Mouse (Mus musculus): Measurements from ENCODE around the gene Cdkn2d. TPM values are rescaled to one million over a fixed set of nuclear protein-coding genes. Genes with fewer than 3 reads are reported as not detected.

The Cdkn2d gene
- polyA plus RNA-seq, 1 experiment = 53.2 TPM

DNA sequence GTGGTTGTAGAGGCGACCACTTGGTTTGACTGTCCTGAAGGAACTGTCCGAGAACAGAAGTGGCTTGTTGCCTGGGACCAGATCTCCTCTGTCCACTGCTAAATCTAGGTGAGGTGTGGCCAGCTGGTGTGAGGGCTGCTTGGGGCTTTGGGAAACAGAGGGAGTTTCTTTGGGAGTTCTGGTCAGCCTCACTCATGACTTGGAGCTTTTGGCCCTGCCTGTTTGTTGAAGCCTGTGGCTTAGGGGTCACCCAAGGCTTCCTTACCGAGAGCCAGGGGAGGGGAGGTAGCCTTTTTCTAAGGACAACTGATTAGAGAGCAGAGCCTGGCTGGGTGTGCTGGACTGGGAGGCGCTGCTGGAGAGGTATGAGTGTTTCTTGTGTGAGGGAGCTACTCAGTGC lies 44.2 kb upstream of the Cdkn2d start:
- H3K4me2 ChIP-seq (ENCODE audit: low read depth) = peak overlapping the region; percentile 27
- H3K27me3 ChIP-seq (ENCODE audit: control insufficient read depth, insufficient read depth, insufficient read length) = no peaks in the 10 kb centered on the region
- TF ChIP-seq USF1 (IDR thresholded peaks at IDR 0.05; ENCODE audit: low read depth) (no peak), POLR2A (IDR thresholded peaks at IDR 0.05; ENCODE audit: insufficient read length, low read depth) (peak; percentile 16), TCF3 (IDR thresholded peaks at IDR 0.05; ENCODE audit: insufficient read length, low read depth) (no peak), MYOD1 (IDR thresholded peaks at IDR 0.05; ENCODE audit: control insufficient read depth in 1 of 3, insufficient read length in 2 of 3, low read depth in 2 of 3) (peak in 2 of 3 experiments; percentile 16 to 57), SRF (IDR thresholded peaks at IDR 0.05; ENCODE audit: control insufficient read depth, insufficient read length, low read depth) (no peak), MYOG (IDR thresholded peaks at IDR 0.05; ENCODE audit: control insufficient read depth in 1 of 3, insufficient read depth in 1 of 3, insufficient read length in 2 of 3, low read depth in 2 of 3) (peak in 2 of 3 experiments; percentile 55)
- no peak overlapping the region for H3ac ChIP-seq (ENCODE audit: control insufficient read depth, insufficient read length)
- H3K4me3 ChIP-seq = no peak overlapping the region
- H3K79me2 ChIP-seq (ENCODE audit: control insufficient read depth, insufficient read depth) = peaks cover 43% of the 10 kb centered on the region
- H3K36me3 ChIP-seq (ENCODE audit: control insufficient read depth, insufficient read depth) = peaks cover 9% of the 10 kb centered on the region

DNA sequence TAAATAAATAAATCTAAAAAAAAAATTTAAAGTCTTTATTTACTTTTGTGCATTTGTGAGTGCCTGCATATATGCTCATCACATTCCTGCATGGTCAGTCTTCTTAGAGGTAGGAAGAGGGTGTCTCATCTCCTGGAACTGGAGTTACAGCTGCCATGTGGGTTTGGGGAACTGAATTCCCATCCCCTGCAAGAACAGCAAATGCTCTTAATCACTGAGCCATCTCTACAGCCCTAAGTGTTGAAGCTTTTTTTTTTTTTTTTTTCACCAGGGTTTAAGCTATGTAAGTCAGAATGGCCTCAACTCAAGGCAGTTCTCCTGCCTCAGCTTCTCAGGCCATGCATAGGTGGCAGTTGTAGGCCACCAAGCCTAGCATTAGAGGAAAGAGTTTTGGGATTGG lies 43.5 kb upstream of the Cdkn2d start:
- Histone ChIP-seq H3K4me3 (no peak overlapping the region), H3ac (ENCODE audit: control insufficient read depth, insufficient read length) (no peak overlapping the region), H3K79me2 (ENCODE audit: control insufficient read depth, insufficient read depth) (peaks cover 43% of the 10 kb centered on the region), H3K36me3 (ENCODE audit: control insufficient read depth, insufficient read depth) (peaks cover 2% of the 10 kb centered on the region), H3K4me2 (ENCODE audit: low read depth) (peak overlapping the region; percentile 27), H3K27me3 (ENCODE audit: control insufficient read depth, insufficient read depth, insufficient read length) (no peaks in the 10 kb centered on the region)
- peak in 2 of 3 experiments; percentile 5 to 52 for TF ChIP-seq MYOD1 (IDR thresholded peaks at IDR 0.05; ENCODE audit: control insufficient read depth in 1 of 3, insufficient read length in 2 of 3, low read depth in 2 of 3)
- no peak for TF ChIP-seq USF1 (IDR thresholded peaks at IDR 0.05; ENCODE audit: low read depth)
- TF ChIP-seq MYOG (IDR thresholded peaks at IDR 0.05; ENCODE audit: control insufficient read depth in 1 of 3, insufficient read depth in 1 of 3, insufficient read length in 2 of 3, low read depth in 2 of 3) = peak in 2 of 3 experiments; percentile 2 to 32

DNA sequence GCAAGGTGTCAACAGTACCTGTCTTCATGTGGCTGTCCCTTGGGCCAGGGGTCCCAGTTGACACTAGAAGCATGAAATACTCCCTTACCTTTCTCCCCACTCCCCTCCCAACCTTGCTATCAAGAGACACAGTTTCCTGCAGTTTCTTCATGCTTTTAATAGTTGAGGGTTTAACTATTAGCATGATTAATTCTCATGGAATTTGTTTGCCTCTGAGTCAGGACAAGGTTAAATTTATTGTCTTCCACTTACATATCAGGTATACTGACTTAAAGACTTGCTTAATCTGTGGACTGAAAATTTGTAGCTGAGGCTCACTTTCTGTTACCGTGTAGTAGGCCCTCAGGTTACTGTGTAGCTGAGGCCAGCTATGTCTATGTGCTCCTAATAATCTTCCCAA lies 42.3 kb upstream of the Cdkn2d start:
- Histone ChIP-seq H3K36me3 (ENCODE audit: control insufficient read depth, insufficient read depth) (no peaks in the 10 kb centered on the region), H3ac (ENCODE audit: control insufficient read depth, insufficient read length) (no peak overlapping the region), H3K4me3 (no peak overlapping the region), H3K79me2 (ENCODE audit: control insufficient read depth, insufficient read depth) (peaks cover 32% of the 10 kb centered on the region), H3K27me3 (ENCODE audit: control insufficient read depth, insufficient read depth, insufficient read length) (no peaks in the 10 kb centered on the region), H3K4me2 (ENCODE audit: low read depth) (peak overlapping the region; percentile 61)
- peak; percentile 28; the same call in 1 of the 2 replicates for TF ChIP-seq CEBPB (IDR thresholded peaks at IDR 0.05; ENCODE audit: insufficient read depth, poor library complexity, severe bottlenecking)
- no peak for TF ChIP-seq TCF12 (IDR thresholded peaks at IDR 0.05; ENCODE audit: insufficient read depth, poor library complexity, severe bottlenecking)

DNA sequence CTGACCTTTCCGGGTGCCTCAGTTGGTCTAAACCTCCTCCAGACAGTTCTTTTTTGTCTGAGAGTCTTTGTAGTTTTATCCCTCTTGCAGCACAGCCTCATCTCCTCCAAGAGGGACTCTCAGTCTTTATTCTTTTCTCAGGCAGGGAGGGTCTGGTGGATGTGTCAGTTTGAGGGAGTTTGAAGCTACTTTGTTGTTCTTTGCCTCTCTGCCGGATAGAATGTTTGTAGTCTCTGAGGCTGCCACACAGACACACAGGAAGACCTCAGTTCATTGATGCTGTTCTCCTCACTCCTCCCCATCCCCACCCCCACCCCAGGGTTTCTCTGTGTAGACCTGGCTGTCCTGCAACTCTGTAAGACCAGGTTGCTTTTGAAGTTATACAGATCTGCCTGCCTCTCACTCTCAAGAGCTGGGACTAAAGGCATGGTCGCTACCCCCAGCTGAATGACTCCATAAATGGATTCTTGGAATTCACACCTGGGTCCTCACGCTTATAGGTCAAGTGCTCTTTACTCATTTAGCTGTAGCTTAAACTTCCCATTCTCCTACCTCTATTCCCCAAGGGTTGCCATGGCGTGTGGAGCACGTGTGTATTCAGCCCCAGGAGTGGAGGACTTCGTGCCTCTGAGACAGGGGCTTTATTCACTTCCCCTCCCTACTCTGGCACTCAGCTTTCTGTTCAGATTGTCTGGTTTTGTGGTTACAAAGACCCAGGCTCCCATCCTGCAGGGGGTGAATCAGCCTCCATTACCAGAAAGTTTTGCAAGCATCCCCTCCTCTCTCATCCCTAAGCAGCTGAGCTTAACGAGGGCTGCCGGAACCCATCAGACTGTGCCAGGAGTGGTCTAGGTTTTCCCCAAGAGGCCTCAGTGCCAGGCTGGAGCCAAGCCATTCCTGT lies 41.2 kb upstream of the Cdkn2d start:
- TF ChIP-seq TCF3 (IDR thresholded peaks at IDR 0.05; ENCODE audit: insufficient read length, low read depth) (no peak), MYOD1 (IDR thresholded peaks at IDR 0.05; ENCODE audit: control insufficient read depth in 1 of 3, insufficient read length in 2 of 3, low read depth in 2 of 3) (peak in 2 of 3 experiments; percentile 35 to 55), MYOG (IDR thresholded peaks at IDR 0.05; ENCODE audit: control insufficient read depth in 1 of 3, insufficient read depth in 1 of 3, insufficient read length in 2 of 3, low read depth in 2 of 3) (peak in 1 of 3 experiments; percentile 43)
- no peak overlapping the region for H3K4me3 ChIP-seq
- no peaks in the 10 kb centered on the region for H3K36me3 ChIP-seq (ENCODE audit: control insufficient read depth, insufficient read depth)
- H3ac ChIP-seq (ENCODE audit: control insufficient read depth, insufficient read length) = no peak overlapping the region
- H3K4me2 ChIP-seq (ENCODE audit: low read depth) = peak overlapping the region; percentile 61
- peaks cover 24% of the 10 kb centered on the region for H3K79me2 ChIP-seq (ENCODE audit: control insufficient read depth, insufficient read depth)
- no peaks in the 10 kb centered on the region for H3K27me3 ChIP-seq (ENCODE audit: control insufficient read depth, insufficient read depth, insufficient read length)

DNA sequence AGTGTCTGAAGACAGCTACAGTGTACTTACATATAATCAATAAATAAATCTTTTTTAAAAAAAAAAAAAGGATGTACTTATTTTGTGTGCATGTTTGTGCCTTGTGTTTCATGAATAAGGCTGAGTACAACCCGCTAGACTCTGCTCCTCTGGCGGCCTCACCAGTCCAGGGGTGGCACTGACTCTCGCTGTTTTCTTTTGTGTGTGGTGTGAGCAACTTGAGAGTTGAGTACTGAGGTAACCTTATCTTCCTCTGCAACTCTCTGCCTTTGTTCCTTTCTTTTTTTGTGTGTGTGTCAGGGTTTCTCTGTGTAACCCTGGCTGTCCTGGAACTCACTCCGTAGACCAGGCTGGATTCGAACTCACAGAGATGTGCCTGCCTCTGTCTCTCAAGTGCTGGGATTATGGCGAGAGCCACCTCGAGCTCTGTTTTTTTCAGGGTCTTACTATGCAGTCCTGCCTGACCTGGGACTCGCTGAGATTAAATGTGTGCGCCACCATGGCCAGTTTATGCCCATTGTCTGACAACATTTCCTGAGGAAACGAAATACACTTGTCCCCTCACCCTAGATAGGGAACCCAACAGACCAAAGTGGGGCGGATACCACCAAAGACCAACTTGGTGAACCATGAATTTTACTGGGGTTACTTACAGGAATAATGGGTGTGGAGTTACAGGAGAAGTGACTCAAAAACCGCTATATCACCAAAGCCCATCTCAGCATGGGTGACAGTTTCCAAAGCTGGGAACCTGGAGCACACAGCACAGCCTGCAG lies 40.3 kb upstream of the Cdkn2d start:
- H3K27me3 ChIP-seq (ENCODE audit: control insufficient read depth, insufficient read depth, insufficient read length) = no peaks in the 10 kb centered on the region
- no peak overlapping the region for H3ac ChIP-seq (ENCODE audit: control insufficient read depth, insufficient read length)
- no peaks in the 10 kb centered on the region for H3K36me3 ChIP-seq (ENCODE audit: control insufficient read depth, insufficient read depth)
- H3K4me3 ChIP-seq = no peak overlapping the region
- TF ChIP-seq E2F4 (IDR thresholded peaks at IDR 0.05; ENCODE audit: insufficient read depth) (no peak), CEBPB (IDR thresholded peaks at IDR 0.05; ENCODE audit: insufficient read depth, poor library complexity, severe bottlenecking) (no peak), TCF3 (IDR thresholded peaks at IDR 0.05; ENCODE audit: insufficient read length, low read depth) (no peak), POLR2AphosphoS2 (IDR thresholded peaks at IDR 0.05; ENCODE audit: insufficient read length, low read depth) (no peak), MAX (IDR thresholded peaks at IDR 0.05; ENCODE audit: low read depth) (no peak), POLR2A (IDR thresholded peaks at IDR 0.05; ENCODE audit: insufficient read length, low read depth) (no peak), SRF (IDR thresholded peaks at IDR 0.05; ENCODE audit: control insufficient read depth, insufficient read length, low read depth) (no peak), REST (IDR thresholded peaks at IDR 0.05; ENCODE audit: insufficient read depth, insufficient read length) (no peak)
- H3K79me2 ChIP-seq (ENCODE audit: control insufficient read depth, insufficient read depth) = peaks cover 31% of the 10 kb centered on the region
- H3K4me2 ChIP-seq (ENCODE audit: low read depth) = peak overlapping the region; percentile 61
